ENCODE assay signal across 8 mouse cellular contexts in the genomic region with DNA sequence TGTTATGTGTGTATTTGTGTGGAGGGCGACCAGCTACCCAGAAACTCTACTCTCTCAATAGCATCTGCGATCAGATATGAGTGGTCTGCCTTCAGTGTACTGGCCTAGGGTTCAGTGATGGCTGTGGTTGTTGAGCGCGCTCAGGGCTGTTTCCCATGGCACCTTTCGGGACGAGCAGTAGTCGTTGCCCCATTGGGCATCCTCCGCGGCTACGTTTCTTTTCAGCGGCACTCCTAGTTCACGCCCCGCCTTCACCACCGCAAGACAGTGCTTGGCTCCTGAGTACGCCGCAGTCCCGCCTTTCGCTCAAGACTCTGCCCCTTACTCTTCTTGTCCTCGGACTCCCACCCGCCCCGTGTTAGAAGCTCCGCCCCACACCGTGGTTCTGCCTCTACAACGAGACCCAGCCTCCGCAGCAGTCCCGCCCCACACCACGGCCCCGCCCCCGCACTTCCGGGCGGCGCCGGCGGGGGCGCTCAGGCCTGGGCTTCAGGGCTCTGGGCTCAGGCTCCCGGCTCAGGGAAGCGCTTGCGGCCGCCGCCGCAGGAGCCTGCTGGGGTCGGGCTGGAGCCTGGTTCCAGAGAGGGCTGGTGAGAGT. TPM values are rescaled to one million over a fixed set of nuclear protein-coding genes. Genes with fewer than 3 reads are reported as not detected.
DNase-seq lines count a peak whose midpoint lies in the region; ATAC-seq and TF ChIP-seq lines count a peak whose summit lies in the region.

A gene (plus strand): TSS at position 450 of the 598 bp plus-strand sequence.

- no peak for TF ChIP-seq CTCF in lung, adult 2 months (IDR thresholded peaks at IDR 0.05; ENCODE audit: insufficient read depth, low read length)

- in situ Hi-C loops in ES-E14 (cut with MboI; ENCODE audit: low sequenced_read_pairs in 2 of 2, unreplicated experiment in 2 of 2) = no loop called here

- H3K4me2 ChIP-seq in forebrain, embryonic 15.5 days (replicated peaks) = peak within 1 kb of the TSS; percentile 51

- H3K4me1 ChIP-seq in ES-E14 (ENCODE audit: control insufficient read depth in 2 of 2, insufficient read depth in 2 of 2, low read length in 2 of 2, poor library complexity in 1 of 2) = peaks cover 0 to 5% of the 10 kb centered on the region in 2 experiments; a peak in 1 of 4 replicates
- H3K4me1 ChIP-seq in forebrain, embryonic 15.5 days = peaks cover 25% of the 10 kb centered on the region
- peaks cover 6% of the 10 kb centered on the region for H3K4me1 ChIP-seq in lung, adult 2 months (ENCODE audit: control insufficient read depth, insufficient read depth, low read length)

- DNase-seq in ES-E14 (ENCODE audit: low read depth, low spot score) = peak; percentile 99
- peak; percentile 97 for DNase-seq in cerebellum, adult 11-12 months
- DNase-seq in heart, postnatal 25 days (ENCODE audit: low spot score) = peak; percentile 86
- DNase-seq in layer of hippocampus, adult 18-20 months (ENCODE audit: low spot score in 2 of 2) = peak; percentile 94
- DNase-seq in lung, adult 2 months = peak; percentile 88
- DNase-seq in thymus, adult 18-20 months = peak; percentile 96 to 99

- H3K36me3 ChIP-seq in ES-E14 (ENCODE audit: control insufficient read depth, insufficient read depth, low read length, poor library complexity, severe bottlenecking) = peaks cover 8% of the 10 kb centered on the region
- peaks cover 8% of the 10 kb centered on the region; the same call in 1 of the 2 replicates for H3K36me3 ChIP-seq in forebrain, embryonic 15.5 days

- intact Hi-C loops in heart, postnatal 25 days (cut with DNase I) = loop anchor here (1.0 to 2.0 kb wide), 2 partner anchors 15 to 104 kb away; a partner anchor contains a TSS

- no peaks in the 10 kb centered on the region for H3K9me3 ChIP-seq in ES-E14 (ENCODE audit: control insufficient read depth, insufficient read depth, low read depth, low read length)
- H3K9me3 ChIP-seq in forebrain, embryonic 15.5 days = no peaks in the 10 kb centered on the region

- peak within 1 kb of the TSS; percentile 88 for H3K9ac ChIP-seq in ES-E14 (ENCODE audit: insufficient read depth, low read depth, low read length, poor library complexity, severe bottlenecking)
- H3K9ac ChIP-seq in forebrain, embryonic 15.5 days (replicated peaks) = peak within 1 kb of the TSS; percentile 91

- H3K4me3 ChIP-seq in ES-E14 (ENCODE audit: insufficient read depth in 1 of 2, low read depth in 1 of 2, low read length in 2 of 2, poor library complexity in 1 of 2, severe bottlenecking in 1 of 2) = peak within 1 kb of the TSS; percentile 92 to 93
- H3K4me3 ChIP-seq in forebrain, embryonic 15.5 days = peak within 1 kb of the TSS; percentile 82
- peak within 1 kb of the TSS; percentile 86 for H3K4me3 ChIP-seq in lung, adult 2 months (replicated peaks; ENCODE audit: extremely low read depth, low read depth, low read length)

- peak; percentile 10; the same call in 1 of the 2 replicates for TF ChIP-seq POLR2A in lung, adult 2 months (IDR thresholded peaks at IDR 0.05; ENCODE audit: borderline replicate concordance, extremely low read depth, low read depth, low read length)

- WGBS in forebrain, embryonic 15.5 days = under 1% methylated on average over 42 of the region's 42 CpGs
- under 1% methylated on average over 42 of the region's 42 CpGs for WGBS in lung, adult 2 months

- no peaks in the 10 kb centered on the region for H3K27me3 ChIP-seq in forebrain, embryonic 15.5 days

- peak within 1 kb of the TSS; percentile 67 for H3K27ac ChIP-seq in ES-E14 (ENCODE audit: insufficient read depth, low read depth, low read length, poor library complexity, severe bottlenecking)
- peak within 1 kb of the TSS; percentile 94 for H3K27ac ChIP-seq in forebrain, embryonic 15.5 days (replicated peaks)

- peak; percentile 97 for ATAC-seq in forebrain, embryonic 15.5 days (replicated peaks)
- ATAC-seq in neutrophil, adult 5-6 weeks (ENCODE audit: extremely low read depth, insufficient number of reproducible peaks, low FRiP score, poor library complexity, severe bottlenecking) = peak; percentile 92

TF ChIP-seq in ES-E14, 5 proteins besides CTCF, POLR2A, EP300 and RAD21:
- TF ChIP-seq CHD2 (IDR thresholded peaks at IDR 0.05; ENCODE audit: low read depth, low read length) (no peak), HCFC1 (IDR thresholded peaks at IDR 0.05; ENCODE audit: borderline replicate concordance, insufficient read depth, low read length) (no peak), ZNF384 (IDR thresholded peaks at IDR 0.05; ENCODE audit: low read depth, low read length) (no peak), ZC3H11A (IDR thresholded peaks at IDR 0.05; ENCODE audit: borderline replicate concordance, low read depth, low read length) (no peak), MAFK (IDR thresholded peaks at IDR 0.05; ENCODE audit: insufficient read depth, low read depth, low read length) (no peak)

RNA-seq across cellular contexts. Expression of the gene that starts here (rescaled TPM):
- total RNA-seq in ES-E14 (2012; rRNA removed) = 33.6 and 38.9 TPM in 2 replicates
- polyA plus RNA-seq in forebrain, embryonic 15.5 days (2015; fragmentation: Nextera tagmentation; extraction: Ambion mirVana) = 11.2 and 17.4 TPM in 2 replicates
- total RNA-seq in heart, postnatal 25 days (2021) = 10 to 100 TPM; 14.0 to 16.0 TPM
- total RNA-seq in layer of hippocampus, adult 18-20 months (2021) = 10 to 100 TPM; 28.3 to 28.5 TPM
- 14.0 and 17.5 TPM in 2 replicates for polyA plus RNA-seq in lung, adult 2 months (2012; rRNA removed)
- total RNA-seq in neutrophil, adult 5-6 weeks (2017) = 152 and 244 TPM in 2 replicates

Comparison
In these comparisons a context has a peak if more than half of its experiments do, and no peak if none do; other contexts are left out.
1. Peak in every context shown above with its lines: DNase-seq, ATAC-seq, H3K4me3 ChIP-seq and H3K27ac ChIP-seq.